Mouse (Mus musculus) ES-CJ7 (cell line): Measurements from ENCODE around the gene A4galt.
"Not testable (repeated sequence)": the region's sequence is repeated elsewhere in the genome, so short reads cannot be mapped to it uniquely, and the experiment has no call there.

Source experiments
- DNase-seq: peaks from one replicate; pipeline ENCODE4 v3.0.0; 2011; ENCODE audit warnings: low read depth, low spot score

A4galt gene

GRCm38 (mm10) chr15:83268428-83268827 lies 16.9 kb upstream of the A4galt start:
- DNase-seq = not testable (repeated sequence)

- peak; percentile 77 for DNase-seq
Measured at GRCm38 (mm10) chr15:83265269-83265668, 13.7 kb upstream of the A4galt start.

- no peak for DNase-seq
Measured at GRCm38 (mm10) chr15:83263405-83263804, 11.8 kb upstream of the A4galt start.

GRCm38 (mm10) chr15:83257906-83258305 lies 6.3 kb upstream of the A4galt start:
- no peak for DNase-seq

GRCm38 (mm10) chr15:83256491-83256890 lies 4.9 kb upstream of the A4galt start:
- no peak for DNase-seq

- no peak for DNase-seq
Measured at GRCm38 (mm10) chr15:83255944-83256343, 4.4 kb upstream of the A4galt start.

GRCm38 (mm10) chr15:83255191-83255782 lies 3.7 kb upstream of the A4galt start:
- peak; percentile 58 for DNase-seq

- DNase-seq = peak; percentile 78
Measured at GRCm38 (mm10) chr15:83254372-83255070, 2.9 kb upstream of the A4galt start.

- no peak for DNase-seq
Measured at GRCm38 (mm10) chr15:83252060-83252459, 486 bp upstream of the A4galt start.

GRCm38 (mm10) chr15:83250651-83251175 lies 861 bp downstream of the A4galt start:
- DNase-seq = no peak

GRCm38 (mm10) chr15:83249535-83250287 lies 1.9 kb downstream of the A4galt start:
- DNase-seq = no peak

GRCm38 (mm10) chr15:83248236-83248844 lies 3.2 kb downstream of the A4galt start:
- DNase-seq = peak; percentile 74

GRCm38 (mm10) chr15:83244371-83244770 lies 7.2 kb downstream of the A4galt start:
- peak; percentile 96 for DNase-seq

- DNase-seq = peak; percentile 66
Measured at GRCm38 (mm10) chr15:83241961-83242680, 9.5 kb downstream of the A4galt start.

GRCm38 (mm10) chr15:83241497-83241896 lies 10.1 kb downstream of the A4galt start:
- no peak for DNase-seq

GRCm38 (mm10) chr15:83237460-83238243 lies 13.9 kb downstream of the A4galt start:
- DNase-seq = peak; percentile 62

- peak; percentile 91 for DNase-seq
Measured at GRCm38 (mm10) chr15:83236824-83237223, 14.8 kb downstream of the A4galt start.

- DNase-seq = no peak
Measured at GRCm38 (mm10) chr15:83233219-83233992, 18.2 kb downstream of the A4galt start.

- no peak for DNase-seq
Measured at GRCm38 (mm10) chr15:83227559-83227958, 24.0 kb downstream of the A4galt start.

- DNase-seq = no peak
Measured at GRCm38 (mm10) chr15:83226871-83227270, 24.7 kb downstream of the A4galt start.
